Mouse (Mus musculus) v-Abl transformed pro-B cells (cell line): ENCODE results near the gene Zfp513.

ENCODE experiments used
- in situ Hi-C, 2 experiments: fragments of 400-800 bp; cut with MboI; formaldehyde crosslinking; loops; one replicate each; pipeline ENCODE4 v1.15.1; 2025; ENCODE audit not compliant: unreplicated experiment in 2 of 2

Zfp513 gene

DNA sequence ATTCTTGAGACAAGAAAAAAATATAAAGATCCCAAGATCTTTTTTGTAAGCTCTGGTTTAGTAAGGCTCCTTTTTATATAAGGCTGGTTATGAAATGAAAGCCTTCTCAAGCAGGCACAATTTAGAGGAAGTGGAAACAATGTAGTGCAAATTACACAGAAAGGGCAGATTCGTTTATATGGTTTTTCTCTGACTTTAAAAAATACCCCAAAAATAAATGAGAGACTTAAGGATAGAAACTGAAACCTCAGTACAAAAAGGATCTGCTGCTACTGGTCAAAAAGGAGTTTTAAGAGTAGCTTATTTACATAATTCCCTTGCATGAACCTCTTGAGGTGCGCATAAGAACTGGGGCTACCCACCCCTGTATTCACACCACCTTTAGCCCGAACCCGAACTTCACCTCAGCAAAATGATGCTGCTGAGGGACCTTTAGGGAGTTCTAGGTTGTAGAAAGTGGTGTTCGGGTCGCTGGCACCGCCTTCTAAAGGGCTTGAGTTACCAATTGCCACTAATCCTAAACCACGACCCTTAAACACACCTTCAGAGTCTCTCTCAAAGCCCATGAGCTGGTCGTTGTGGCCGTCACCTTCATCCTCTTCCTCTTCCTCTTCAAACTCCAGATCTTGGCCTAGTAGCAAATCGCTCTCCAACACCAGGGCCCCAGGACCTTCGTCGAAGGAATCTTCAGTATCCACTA is 911 bp downstream of the Zfp513 start:
- in situ Hi-C loops, result loop anchor here in 1 of 2 experiments (5.0 kb wide), 1 partner anchor 96 kb away; the partner anchor contains the start of genes Fndc4 and Gckr

- in situ Hi-C loops, result loop anchor here in 1 of 2 experiments (5.0 kb wide), 1 partner anchor 97 kb away; the partner anchor contains the start of genes Fndc4 and Gckr
Observed at GRCm38 (mm10) chr5:31200327-31200768, 1.8 kb downstream of the Zfp513 start.

- in situ Hi-C loops, result loop anchor here (5.0 to 25.0 kb wide), 2 partner anchors 97 to 262 kb away; partner anchors contain the start of genes Fndc4 (in 1 of the 2), Gckr (in 1 of the 2) and Zfp512 (in 1 of the 2)
Observed at GRCm38 (mm10) chr5:31199893-31200292, 2.2 kb downstream of the Zfp513 start.

DNA sequence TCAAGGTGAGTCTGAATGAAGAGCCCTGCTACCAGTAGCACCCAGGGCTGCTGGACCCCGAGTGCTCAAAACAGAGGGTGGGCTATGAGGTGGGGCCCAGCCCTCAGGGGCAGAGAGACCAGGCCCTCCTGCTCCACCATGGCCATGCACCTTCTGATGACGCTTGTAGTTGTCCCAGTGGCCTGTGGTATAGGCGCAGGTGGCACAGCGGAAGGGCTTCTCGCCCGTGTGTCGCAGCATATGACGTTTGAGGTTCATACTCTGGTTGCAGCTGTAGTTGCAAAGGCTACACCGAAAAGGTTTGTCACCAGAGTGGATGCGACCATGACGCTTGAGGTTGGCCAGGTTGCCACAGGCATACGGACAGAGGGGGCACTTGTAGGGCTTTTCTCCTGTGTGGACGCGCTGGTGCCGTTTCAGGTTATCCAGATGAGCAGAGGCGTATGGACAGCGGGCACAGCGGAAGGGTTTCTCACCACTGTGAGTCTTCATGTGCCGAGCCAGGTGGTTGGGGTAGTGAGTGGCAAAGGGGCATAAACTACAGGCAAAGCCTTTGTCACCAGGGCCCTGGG is 2.7 kb downstream of the Zfp513 start:
- in situ Hi-C loops, result loop anchor here in 1 of 2 experiments (25.0 kb wide), 1 partner anchor 263 kb away; the partner anchor contains the start of gene Zfp512

- in situ Hi-C loops, result loop anchor here in 1 of 2 experiments (25.0 kb wide), 1 partner anchor 264 kb away; the partner anchor contains the start of gene Zfp512
Observed at GRCm38 (mm10) chr5:31198616-31199320, 3.3 kb downstream of the Zfp513 start.

GRCm38 (mm10) chr5:31198170-31198569 is 3.9 kb downstream of the Zfp513 start:
- in situ Hi-C loops, result loop anchor here in 1 of 2 experiments (25.0 kb wide), 1 partner anchor 264 kb away; the partner anchor contains the start of gene Zfp512

- in situ Hi-C loops, result loop anchor here in 1 of 2 experiments (25.0 kb wide), 1 partner anchor 265 kb away; the partner anchor contains the start of gene Zfp512
Observed at GRCm38 (mm10) chr5:31197072-31197471, 5.0 kb downstream of the Zfp513 start.

DNA sequence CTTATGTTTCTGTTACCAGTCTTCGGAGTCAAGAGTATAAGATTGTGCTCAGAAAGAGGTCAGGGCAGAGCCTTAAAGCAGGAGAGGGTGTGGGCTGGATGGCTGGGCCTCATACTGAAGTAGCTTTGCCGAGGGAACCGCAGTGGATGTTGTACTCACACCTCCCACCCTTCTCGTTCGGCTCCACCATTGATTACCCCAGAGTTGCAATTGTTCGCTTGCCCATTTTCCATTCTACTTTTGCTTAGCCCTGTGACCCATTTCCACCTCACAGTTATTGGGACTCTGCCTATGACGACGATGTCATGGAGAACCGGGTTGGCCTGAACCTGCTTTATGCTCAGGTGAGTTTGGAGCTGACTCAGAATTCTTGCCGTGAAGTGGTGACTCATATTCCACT is 5.9 kb downstream of the Zfp513 start:
- in situ Hi-C loops, result loop anchor here in 1 of 2 experiments (25.0 kb wide), 1 partner anchor 266 kb away; the partner anchor contains the start of gene Zfp512

- in situ Hi-C loops, result loop anchor here in 1 of 2 experiments (25.0 kb wide), 1 partner anchor 267 kb away; the partner anchor contains the start of gene Zfp512
Observed at GRCm38 (mm10) chr5:31195671-31196070, 6.4 kb downstream of the Zfp513 start.

DNA sequence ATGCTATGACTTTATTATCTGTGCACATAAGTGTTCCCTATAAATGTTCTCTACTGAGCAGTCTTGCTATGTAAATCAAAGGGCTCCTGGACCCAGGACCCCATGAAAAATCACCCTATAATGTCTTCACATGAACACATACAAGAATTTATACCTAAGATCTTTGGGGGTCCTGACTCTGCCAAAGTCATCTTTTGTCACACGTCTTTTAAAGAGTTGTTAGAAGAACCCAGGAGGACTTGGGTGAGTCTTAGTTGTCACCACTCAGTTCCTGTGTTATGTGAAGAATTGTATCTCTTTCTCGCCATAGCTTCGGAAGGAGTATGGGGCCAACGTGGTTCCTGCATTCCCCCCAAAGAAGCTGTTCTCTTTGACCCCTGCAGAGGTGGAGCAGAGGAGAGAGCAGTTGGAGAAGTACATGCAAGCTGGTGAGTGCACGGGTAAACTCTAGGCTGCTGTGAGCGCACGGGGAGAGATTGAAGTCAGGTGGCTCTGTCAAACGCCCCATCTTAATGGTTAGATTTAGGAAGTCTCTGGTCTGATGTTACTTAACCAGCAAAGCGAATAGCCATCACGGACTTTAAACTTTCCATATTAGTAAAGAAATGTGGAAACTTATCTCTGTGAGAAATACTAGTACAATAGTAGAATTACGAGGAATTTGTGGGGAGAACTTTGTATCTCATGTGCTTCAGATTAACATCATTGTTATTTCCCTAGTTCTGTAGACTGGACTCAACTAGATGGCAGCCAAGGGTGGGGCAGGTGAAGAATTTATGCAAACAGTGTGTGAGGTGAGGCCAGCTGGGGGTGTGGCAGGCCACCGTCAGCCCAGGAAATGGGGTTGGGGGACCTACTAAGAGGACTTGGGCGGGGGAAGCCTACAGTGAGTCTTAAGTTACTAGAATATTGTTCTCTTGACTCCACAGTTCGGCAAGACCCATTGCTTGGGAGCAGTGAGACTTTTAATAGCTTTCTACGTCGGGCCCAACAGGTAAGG is 7.3 kb downstream of the Zfp513 start:
- in situ Hi-C loops, result loop anchor here in 1 of 2 experiments (5.0 to 25.0 kb wide), 2 partner anchors 133 to 268 kb away; partner anchors contain the start of gene Zfp512

DNA sequence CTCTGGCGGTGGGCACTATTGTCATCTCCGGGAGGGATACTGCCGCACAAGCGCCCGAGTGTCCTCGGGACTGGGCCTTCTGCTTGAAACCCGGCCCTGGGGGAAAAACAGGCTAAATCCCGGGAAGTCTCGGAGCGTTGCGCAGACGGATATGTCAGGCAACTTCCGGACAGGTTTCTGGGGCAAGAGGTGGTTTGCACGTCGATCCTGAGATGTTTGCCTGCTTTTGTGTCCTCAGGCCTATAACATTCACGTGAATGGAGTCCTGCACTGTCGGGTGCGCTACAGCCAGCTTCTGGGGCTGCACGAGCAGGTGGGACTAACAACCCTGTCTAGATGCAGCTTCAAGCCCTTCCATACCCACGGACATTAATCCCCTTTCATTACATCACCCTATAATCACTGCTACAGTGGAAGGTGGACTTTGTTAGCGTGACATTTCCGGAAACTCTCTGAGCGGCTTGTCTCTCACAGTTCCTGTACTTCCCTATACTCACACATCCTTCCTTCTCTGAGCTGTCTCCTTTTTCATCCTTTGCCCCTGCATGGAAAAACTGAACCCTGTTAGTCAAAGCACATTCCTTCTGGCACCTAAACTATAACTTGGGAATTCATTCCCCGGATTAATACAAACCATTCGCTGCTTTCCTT is 8.3 kb downstream of the Zfp513 start:
- in situ Hi-C loops, result loop anchor here in 1 of 2 experiments (5.0 to 25.0 kb wide), 2 partner anchors 134 to 269 kb away; partner anchors contain the start of gene Zfp512

GRCm38 (mm10) chr5:31192939-31193630 is 9.0 kb downstream of the Zfp513 start, which contains the start of the genes Snx17 and Eif2b4:
TSS of gene Snx17 (plus strand) at chr5:31193227.
TSS of gene Eif2b4 (minus strand) at chr5:31193430.
- in situ Hi-C loops, result loop anchor here in 1 of 2 experiments (5.0 to 25.0 kb wide), 2 partner anchors 134 to 269 kb away; partner anchors contain the start of gene Zfp512

DNA sequence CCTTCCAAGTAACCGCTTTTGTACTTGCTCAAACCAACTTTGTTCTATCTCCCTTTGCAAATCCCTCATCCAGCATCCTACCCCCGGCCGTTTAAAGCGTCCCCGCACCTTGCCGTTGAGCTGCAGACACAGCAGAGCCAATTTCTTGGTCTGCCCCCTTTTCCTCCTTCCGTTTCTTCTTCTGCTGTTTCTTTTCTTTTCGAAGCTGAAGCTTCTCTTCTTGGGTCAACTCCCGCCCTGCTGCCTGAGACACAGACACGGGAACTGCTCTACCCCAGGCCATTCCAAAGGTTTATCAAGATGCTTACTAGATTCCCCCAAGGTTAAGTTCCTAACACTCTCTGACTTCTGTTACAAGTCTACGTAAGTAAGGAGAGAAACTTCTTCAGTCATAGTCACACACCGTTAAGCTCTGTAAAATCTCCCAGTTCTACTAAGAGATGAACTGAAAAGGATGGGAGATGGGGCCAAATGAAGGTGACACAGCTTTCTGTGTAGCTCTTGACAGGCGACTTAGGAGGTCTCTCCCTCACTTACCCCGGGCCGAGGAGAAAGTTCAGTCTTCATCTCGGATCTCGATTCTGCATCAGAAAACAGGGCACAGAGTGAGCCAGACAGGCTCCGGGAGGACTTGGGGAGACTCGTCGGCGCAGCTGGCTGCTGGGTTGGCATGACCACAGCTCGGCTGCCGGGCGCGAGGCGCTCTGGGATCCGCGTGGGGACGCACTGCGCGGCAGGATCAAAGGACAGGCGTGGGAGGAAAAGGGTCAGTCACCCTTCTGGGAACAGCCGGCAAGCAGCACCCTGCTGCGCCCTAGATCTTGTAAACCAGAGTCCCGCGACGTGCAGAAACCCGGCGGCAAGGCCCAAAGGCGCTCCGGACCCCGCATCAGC is 9.8 kb downstream of the Zfp513 start:
- in situ Hi-C loops, result loop anchor here in 1 of 2 experiments (5.0 to 25.0 kb wide), 2 partner anchors 135 to 270 kb away; partner anchors contain the start of gene Zfp512

GRCm38 (mm10) chr5:31190201-31190600 is 11.9 kb downstream of the Zfp513 start:
- in situ Hi-C loops, result loop anchor here in 1 of 2 experiments (5.0 to 25.0 kb wide), 2 partner anchors 137 to 272 kb away; partner anchors contain the start of gene Zfp512

DNA sequence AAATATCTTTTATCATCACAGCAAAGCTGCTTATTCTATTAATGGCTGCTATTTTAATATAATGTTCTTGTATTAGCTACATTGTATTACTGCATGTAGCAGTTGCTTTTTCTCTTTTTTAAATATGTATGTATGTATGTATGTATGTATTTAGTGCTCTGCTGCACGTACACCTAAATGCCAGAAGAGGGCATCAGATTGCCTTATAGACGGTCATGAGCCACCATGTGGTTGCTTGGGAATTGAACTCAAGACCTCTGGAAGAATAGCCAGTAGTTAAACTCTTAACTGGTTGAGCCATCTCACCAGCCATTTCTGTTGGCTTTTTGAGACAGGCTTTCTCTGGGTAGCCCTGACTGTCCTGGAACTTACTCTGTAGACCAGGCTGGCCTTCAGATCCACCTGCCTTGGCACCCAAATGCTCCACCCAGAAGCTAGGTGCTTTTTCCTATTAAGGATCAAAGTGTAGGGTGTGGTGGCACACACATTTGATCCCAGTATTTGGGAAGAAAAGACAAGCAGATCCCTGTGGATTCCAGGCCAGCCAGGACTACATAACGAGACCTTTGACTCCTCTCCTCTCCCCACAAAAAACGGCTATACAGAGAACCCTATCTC is 13.8 kb downstream of the Zfp513 start:
- in situ Hi-C loops, result loop anchor here (5.0 to 25.0 kb wide), 3 partner anchors 139 to 276 kb away; partner anchors contain the start of gene Zfp512 (in 1 of the 2)

DNA sequence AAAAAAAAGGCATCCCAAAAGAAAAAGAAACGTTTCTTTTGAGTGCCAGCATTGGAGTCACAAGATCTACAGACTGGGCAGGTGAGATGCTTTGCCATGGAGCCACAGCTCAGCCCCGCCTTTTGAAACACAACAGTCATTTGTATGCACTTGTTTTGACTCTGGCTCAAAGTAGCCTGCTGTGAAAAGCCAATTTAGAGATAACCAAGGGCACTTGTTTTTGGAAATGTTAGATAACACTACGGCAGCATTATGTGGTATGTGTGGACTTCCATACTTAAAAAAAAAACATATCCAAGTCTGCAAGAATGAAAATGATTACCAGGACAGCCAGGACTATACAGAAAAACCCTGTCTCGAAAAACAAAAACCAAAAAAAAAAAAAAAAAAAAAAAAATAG is 18.4 kb downstream of the Zfp513 start:
- in situ Hi-C loops, result loop anchor here (10.0 to 25.0 kb wide), 2 partner anchors 279 to 281 kb away; partner anchors contain the start of gene Zfp512 (in 1 of the 2)
